Mouse (Mus musculus) lung, embryonic 15.5 days (tissue): Measurements from ENCODE around the gene Msi1. TPM values are rescaled to one million over a fixed set of nuclear protein-coding genes. Genes with fewer than 3 reads are reported as not detected.
A peak's percentile ranks its signal among the peaks of the same experiment; 100 is the strongest.

Source experiments
- ATAC-seq: fragments of 200-750 bp; cut with Nextera tagmentation; 2 replicates; pipeline ENCODE4 v1.8.0; 2017; ENCODE audit warnings: moderate number of reproducible peaks, borderline replicate concordance; ENCODE audit not compliant: low FRiP score, low TSS enrichment; ENCODE audit errors: extremely low read depth
- H3K27ac ChIP-seq: fragments of 300-500 bp; sonication (generic); 2 replicates; pipeline ENCODE4 v1.5.1; 2015; ENCODE audit warnings: moderate library complexity, mild to moderate bottlenecking, inconsistent platforms
- H3K27me3 ChIP-seq: fragments of 300-500 bp; sonication (generic); 2 replicates; pipeline ENCODE4 v1.6.1; 2015; ENCODE audit warnings: inconsistent platforms
- H3K36me3 ChIP-seq: fragments of 300-500 bp; sonication (generic); 2 replicates; pipeline ENCODE4 v1.6.1; 2015; ENCODE audit warnings: inconsistent platforms
- H3K4me1 ChIP-seq: fragments of 300-500 bp; sonication (generic); 2 replicates; pipeline ENCODE4 v1.6.1; 2015; ENCODE audit warnings: inconsistent platforms
- H3K4me2 ChIP-seq: fragments of 300-500 bp; sonication (generic); 2 replicates; pipeline ENCODE4 v1.6.1; 2015; ENCODE audit warnings: inconsistent platforms, mild to moderate bottlenecking, moderate library complexity
- H3K4me3 ChIP-seq: fragments of 300-500 bp; sonication (generic); 2 replicates; pipeline ENCODE4 v1.5.1; 2015; ENCODE audit warnings: mild to moderate bottlenecking, inconsistent platforms
- H3K9ac ChIP-seq: fragments of 300-500 bp; sonication (generic); 2 replicates; pipeline ENCODE4 v1.6.1; 2015; ENCODE audit warnings: inconsistent platforms
- H3K9me3 ChIP-seq: fragments of 300-500 bp; sonication (generic); 2 replicates; pipeline ENCODE4 v1.6.1; 2016; ENCODE audit warnings: inconsistent platforms
- WGBS: fragments of 180-500 bp; shearing (Covaris S2); methylation state at CpG from one replicate; pipeline ENCODE4 v1.1.7; 2015; 5-methylcytosine and 5-hydroxymethylcytosine counted together
- polyA plus RNA-seq: library from polyadenylated mRNA; unstranded; fragments of >200 nt; fragmentation: Nextera tagmentation; extraction: Ambion mirVana; gene quantifications from 2 replicates; pipeline ENCODE4 v1.2.1, GENCODE M21; 2015

Msi1 gene
- 9.4 and 9.7 TPM in 2 replicates for polyA plus RNA-seq

DNA sequence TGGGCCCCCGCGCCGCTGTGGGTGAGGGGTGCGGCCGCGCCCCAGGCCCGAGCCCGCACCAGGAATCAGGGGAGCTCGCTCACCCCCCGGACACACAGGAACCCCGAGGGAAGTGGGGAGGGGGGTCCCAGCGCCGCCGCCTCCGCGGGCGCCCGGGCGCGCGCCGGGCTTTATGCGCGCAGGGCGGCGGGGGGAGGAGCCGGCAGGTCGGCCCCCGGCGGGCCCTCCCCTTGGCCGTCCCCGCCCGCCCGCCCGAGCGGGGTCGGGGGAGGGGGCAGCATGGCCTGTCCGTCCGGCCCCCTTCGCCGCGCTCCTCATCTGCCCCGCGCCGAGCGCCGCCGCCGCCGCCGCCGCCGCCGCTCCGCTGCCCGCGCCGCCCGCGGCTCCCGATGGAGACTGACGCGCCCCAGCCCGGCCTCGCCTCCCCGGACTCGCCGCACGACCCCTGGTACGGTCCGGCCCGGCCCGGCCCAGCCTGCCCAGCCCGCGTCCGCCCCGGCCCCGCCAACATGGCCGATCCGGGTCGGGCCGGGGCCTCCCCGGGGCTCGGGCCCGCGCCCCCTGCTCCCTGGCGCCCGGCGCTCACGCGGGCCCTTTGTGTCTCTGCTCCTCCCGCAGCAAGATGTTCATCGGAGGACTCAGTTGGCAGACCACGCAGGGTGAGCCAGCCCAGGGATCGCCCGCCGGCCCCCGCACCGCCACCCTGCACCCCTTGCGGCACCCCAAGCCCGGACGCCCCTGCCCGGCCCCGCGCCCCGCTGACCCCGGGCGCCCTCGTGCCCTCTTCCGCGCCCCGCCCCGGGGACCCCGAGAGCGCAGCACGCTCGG, at the start of gene Msi1:
Gene Msi1 (plus strand): TSS at position 241 of the 828 bp plus-strand sequence.
- Histone ChIP-seq H3K36me3 (no peaks in the 10 kb centered on the region), H3K4me3 (peak within 1 kb of the TSS; percentile 97), H3K4me1 (peaks cover 23% of the 10 kb centered on the region), H3K27ac (peak within 1 kb of the TSS; percentile 55), H3K27me3 (peaks cover 32% of the 10 kb centered on the region), H3K9ac (peak within 1 kb of the TSS; percentile 95), H3K4me2 (peak within 1 kb of the TSS; percentile 94), H3K9me3 (no peaks in the 10 kb centered on the region)
- WGBS: under 1% methylated on average over 54 of the region's 117 CpGs
- peak; percentile 84 for ATAC-seq

- H3K27ac ChIP-seq: no peak overlapping the region
- no peak overlapping the region for H3K4me2 ChIP-seq
- no peaks in the 10 kb centered on the region for H3K9me3 ChIP-seq
- H3K4me1 ChIP-seq: no peaks in the 10 kb centered on the region
- H3K36me3 ChIP-seq: no peaks in the 10 kb centered on the region
- peaks cover 22% of the 10 kb centered on the region for H3K27me3 ChIP-seq
- ATAC-seq: no peak
- 36% methylated on average over 9 of the region's 9 CpGs for WGBS
- H3K4me3 ChIP-seq: no peak overlapping the region
- H3K9ac ChIP-seq: no peak overlapping the region
These were observed 37.5 kb upstream of the Msi1 start for GRCm38 (mm10) chr5:115391935-115392334.

DNA sequence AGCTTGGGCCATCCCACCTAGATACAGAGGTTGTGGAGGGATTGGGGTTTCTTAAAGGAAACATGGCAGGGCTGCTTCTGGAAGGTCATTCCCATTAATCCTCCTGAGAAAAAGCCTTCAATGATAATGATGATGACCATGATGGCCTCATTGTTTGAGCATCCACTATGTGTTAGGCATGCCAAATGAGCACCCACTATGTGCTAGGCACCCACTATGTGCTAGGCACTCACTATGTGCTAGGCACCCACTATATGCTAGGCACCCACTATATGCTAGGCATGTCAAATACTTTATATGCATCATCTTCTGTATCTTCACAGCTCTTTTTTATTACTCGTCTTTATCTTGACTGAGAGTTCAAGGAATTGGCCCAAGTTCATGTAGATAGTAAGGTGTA, 36.4 kb upstream of the Msi1 start:
- WGBS: 85% methylated on average over 1 of the region's 1 CpGs
- Histone ChIP-seq H3K4me2 (no peak overlapping the region), H3K27ac (no peak overlapping the region), H3K4me3 (no peak overlapping the region), H3K4me1 (no peaks in the 10 kb centered on the region), H3K27me3 (peaks cover 28% of the 10 kb centered on the region), H3K9ac (no peak overlapping the region), H3K9me3 (no peaks in the 10 kb centered on the region), H3K36me3 (no peaks in the 10 kb centered on the region)
- no peak for ATAC-seq

DNA sequence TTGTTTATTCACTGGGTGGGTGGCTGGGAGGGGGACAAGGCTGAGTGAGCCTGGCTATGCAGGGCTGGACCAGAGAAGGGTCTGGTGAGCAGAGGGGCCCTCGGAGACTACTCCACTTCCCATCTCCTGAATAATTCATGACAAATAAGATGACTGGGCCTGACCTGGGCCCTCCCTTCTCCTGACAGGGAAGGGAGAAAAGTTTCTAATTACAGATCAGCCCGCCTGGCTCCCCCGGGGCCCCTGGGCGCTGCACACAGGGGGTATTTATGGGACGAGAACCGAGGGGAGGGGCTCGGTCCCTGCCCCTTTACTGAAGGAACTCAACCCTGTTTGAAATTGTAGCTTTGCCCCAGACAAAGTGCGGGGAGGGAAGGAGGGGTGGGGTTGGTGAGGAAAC, 35.2 kb upstream of the Msi1 start:
- H3K4me1 ChIP-seq: peaks cover 8% of the 10 kb centered on the region
- 5% methylated on average over 8 of the region's 8 CpGs for WGBS
- no peak for ATAC-seq
- H3K9me3 ChIP-seq: no peaks in the 10 kb centered on the region
- H3K27me3 ChIP-seq: peaks cover 28% of the 10 kb centered on the region
- H3K4me2 ChIP-seq: no peak overlapping the region
- no peaks in the 10 kb centered on the region for H3K36me3 ChIP-seq
- H3K4me3 ChIP-seq: no peak overlapping the region
- no peak overlapping the region for H3K27ac ChIP-seq
- no peak overlapping the region for H3K9ac ChIP-seq

DNA sequence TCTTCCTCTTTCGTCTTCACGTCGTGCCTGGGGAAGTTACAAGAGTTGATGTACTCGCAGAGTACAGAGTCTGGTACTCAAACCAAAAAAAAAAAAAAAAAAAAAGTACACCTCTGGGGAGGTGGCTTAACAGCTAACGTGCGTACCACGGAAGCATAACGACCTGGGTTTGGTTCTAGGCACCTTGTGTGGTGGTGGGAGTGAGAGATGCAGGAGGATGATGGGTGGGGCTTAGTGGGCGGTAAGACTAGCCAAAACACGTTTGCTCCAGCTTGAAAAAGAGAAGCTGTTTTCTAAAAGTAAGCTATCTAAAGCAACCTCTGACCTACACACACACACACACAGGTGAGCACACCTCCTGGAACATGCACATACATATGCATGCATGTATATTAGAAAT, 34.6 kb upstream of the Msi1 start:
- Histone ChIP-seq H3K27ac (no peak overlapping the region), H3K27me3 (peaks cover 28% of the 10 kb centered on the region), H3K9me3 (no peaks in the 10 kb centered on the region), H3K36me3 (no peaks in the 10 kb centered on the region), H3K4me1 (peaks cover 8% of the 10 kb centered on the region), H3K4me2 (no peak overlapping the region), H3K4me3 (no peak overlapping the region), H3K9ac (no peak overlapping the region)
- WGBS: 23% methylated on average over 10 of the region's 10 CpGs
- ATAC-seq: no peak

DNA sequence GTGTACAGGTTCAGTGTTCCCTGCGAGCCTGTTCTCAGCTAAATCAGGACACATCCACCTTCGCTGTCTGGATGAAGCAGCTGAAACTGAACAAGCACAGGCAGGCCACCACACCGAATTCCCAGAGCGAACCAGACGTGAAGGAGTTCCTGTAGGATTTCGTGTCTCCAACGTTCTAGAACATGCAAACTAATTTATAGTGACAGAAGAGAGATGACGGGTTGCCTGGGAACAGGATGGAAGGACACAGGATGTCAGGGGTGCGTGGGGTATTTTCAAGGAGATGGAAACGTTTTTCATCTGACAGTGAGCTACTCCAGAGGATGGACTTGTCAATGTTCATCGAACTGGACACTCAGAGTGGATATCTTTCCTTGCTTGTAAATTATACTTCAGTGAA, 32.7 kb upstream of the Msi1 start:
- Histone ChIP-seq H3K4me1 (peaks cover 8% of the 10 kb centered on the region), H3K9ac (no peak overlapping the region), H3K36me3 (no peaks in the 10 kb centered on the region), H3K4me3 (no peak overlapping the region), H3K27me3 (peaks cover 28% of the 10 kb centered on the region), H3K4me2 (no peak overlapping the region), H3K27ac (no peak overlapping the region), H3K9me3 (no peaks in the 10 kb centered on the region)
- 50% methylated on average over 11 of the region's 11 CpGs for WGBS
- ATAC-seq: no peak

GRCm38 (mm10) chr5:115397839-115398780, 31.3 kb upstream of the Msi1 start:
- Histone ChIP-seq H3K4me1 (peaks cover 8% of the 10 kb centered on the region), H3K27ac (no peak overlapping the region), H3K9me3 (no peaks in the 10 kb centered on the region), H3K27me3 (peaks cover 28% of the 10 kb centered on the region), H3K36me3 (no peaks in the 10 kb centered on the region), H3K4me3 (peak overlapping the region; percentile 41), H3K4me2 (peak overlapping the region; percentile 89), H3K9ac (peak overlapping the region; percentile 61)
- WGBS: 4% methylated on average over 48 of the region's 48 CpGs
- peak; percentile 39; the same call in 1 of the 2 replicates for ATAC-seq

- Histone ChIP-seq H3K36me3 (no peaks in the 10 kb centered on the region), H3K4me2 (no peak overlapping the region), H3K4me1 (peaks cover 13% of the 10 kb centered on the region), H3K4me3 (no peak overlapping the region), H3K9me3 (no peaks in the 10 kb centered on the region), H3K27ac (no peak overlapping the region), H3K9ac (no peak overlapping the region), H3K27me3 (peaks cover 14% of the 10 kb centered on the region; the same call in 1 of the 2 replicates)
- WGBS: 88% methylated on average over 8 of the region's 8 CpGs
- no peak for ATAC-seq
These were observed 27.3 kb upstream of the Msi1 start for GRCm38 (mm10) chr5:115402063-115402462.

DNA sequence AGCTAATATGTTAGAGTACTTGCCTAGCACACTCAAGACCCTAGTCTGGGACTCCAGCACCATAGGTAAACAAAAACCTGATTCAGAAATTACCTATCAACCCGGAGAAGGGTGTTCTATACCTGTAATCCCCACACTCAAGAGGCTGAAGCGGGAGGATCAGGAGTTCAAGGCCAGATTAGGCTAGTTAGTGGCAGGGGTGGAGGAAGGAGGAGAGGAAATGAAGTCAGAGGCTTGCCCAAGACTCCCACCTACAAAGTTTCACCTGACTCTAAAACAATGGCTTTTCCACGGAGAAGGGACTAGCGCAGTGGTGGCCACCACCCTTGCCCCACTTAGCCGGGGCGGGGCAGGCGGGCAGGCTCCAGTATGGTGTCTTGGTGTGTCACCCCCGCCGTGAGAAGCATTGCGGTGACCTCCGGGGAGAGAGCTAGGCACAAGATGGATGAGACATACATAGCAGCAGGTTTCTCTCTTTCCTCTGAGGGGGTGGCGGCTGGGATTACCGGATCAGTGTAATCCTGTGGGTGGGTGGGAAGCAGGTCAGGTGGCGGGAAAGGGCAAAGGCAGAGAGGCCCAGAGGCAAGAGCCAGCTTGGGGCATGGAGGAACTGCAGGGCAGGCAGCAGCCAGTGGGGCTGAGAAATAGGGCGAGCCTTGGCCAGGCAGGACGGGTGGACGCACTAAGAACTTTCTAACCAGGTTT, 25.8 kb upstream of the Msi1 start:
- Histone ChIP-seq H3K9ac (no peak overlapping the region), H3K27me3 (peaks cover 7% of the 10 kb centered on the region; the same call in 1 of the 2 replicates), H3K36me3 (no peaks in the 10 kb centered on the region), H3K4me2 (peak overlapping the region; percentile 49), H3K4me3 (0 out of 2 replicates have a peak overlapping the region, but pooled peaks have one; percentile 10), H3K27ac (no peak overlapping the region), H3K4me1 (peaks cover 8% of the 10 kb centered on the region), H3K9me3 (no peaks in the 10 kb centered on the region)
- 20% methylated on average over 15 of the region's 17 CpGs for WGBS
- ATAC-seq: no peak

DNA sequence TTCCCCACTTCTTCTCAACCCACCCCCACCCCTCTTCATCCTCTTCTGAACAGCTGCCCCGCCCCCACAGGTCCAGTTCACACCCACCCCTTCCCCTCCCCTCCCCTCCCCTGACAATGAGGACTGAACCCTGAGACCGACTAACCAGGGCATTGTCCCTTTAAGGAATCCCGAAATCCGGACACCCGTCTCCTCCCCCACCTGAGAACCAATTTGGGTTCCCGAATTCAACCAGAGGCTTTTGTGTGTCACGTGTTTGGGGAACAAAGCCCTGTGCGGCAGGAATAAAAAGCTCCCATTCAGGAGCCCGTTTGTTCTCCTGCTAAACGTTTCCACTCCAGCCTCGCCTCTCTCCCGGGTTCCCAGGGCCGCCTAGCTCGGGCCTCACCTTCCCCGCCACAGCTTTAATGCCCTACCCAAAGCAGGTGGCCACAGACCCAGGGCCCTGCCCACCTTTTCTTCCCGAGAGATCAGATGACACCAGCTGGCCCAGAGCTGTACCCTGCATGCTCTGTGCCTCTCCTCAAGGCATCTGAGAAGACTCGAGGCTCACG, 25.1 kb upstream of the Msi1 start:
- Histone ChIP-seq H3K4me3 (peak overlapping the region; percentile 10; the same call in 1 of the 2 replicates), H3K9me3 (no peaks in the 10 kb centered on the region), H3K4me2 (peak overlapping the region; percentile 49), H3K36me3 (no peaks in the 10 kb centered on the region), H3K9ac (no peak overlapping the region), H3K27ac (0 out of 2 replicates have a peak overlapping the region, but pooled peaks have one; percentile 53), H3K4me1 (0 out of 2 replicates have a peak, but pooled peaks cover 5% of the 10 kb centered on the region), H3K27me3 (peaks cover 7% of the 10 kb centered on the region; the same call in 1 of the 2 replicates)
- ATAC-seq: peak; percentile 39; the same call in 1 of the 2 replicates
- 3% methylated on average over 18 of the region's 18 CpGs for WGBS

GRCm38 (mm10) chr5:115405205-115405604, 24.2 kb upstream of the Msi1 start:
- 67% methylated on average over 8 of the region's 8 CpGs for WGBS
- no peak for ATAC-seq
- no peak overlapping the region for H3K27ac ChIP-seq

More at GRCm38 (mm10) chr5:115405205-115405604, 24.2 kb upstream of the Msi1 start:
- no peak overlapping the region for H3K9ac ChIP-seq
- H3K4me1 ChIP-seq: 0 out of 2 replicates have a peak, but pooled peaks cover 5% of the 10 kb centered on the region
- H3K36me3 ChIP-seq: no peaks in the 10 kb centered on the region
- peaks cover 7% of the 10 kb centered on the region; the same call in 1 of the 2 replicates for H3K27me3 ChIP-seq
- no peak overlapping the region for H3K4me2 ChIP-seq
- H3K9me3 ChIP-seq: no peaks in the 10 kb centered on the region
- no peak overlapping the region for H3K4me3 ChIP-seq
